In the genomic region with DNA sequence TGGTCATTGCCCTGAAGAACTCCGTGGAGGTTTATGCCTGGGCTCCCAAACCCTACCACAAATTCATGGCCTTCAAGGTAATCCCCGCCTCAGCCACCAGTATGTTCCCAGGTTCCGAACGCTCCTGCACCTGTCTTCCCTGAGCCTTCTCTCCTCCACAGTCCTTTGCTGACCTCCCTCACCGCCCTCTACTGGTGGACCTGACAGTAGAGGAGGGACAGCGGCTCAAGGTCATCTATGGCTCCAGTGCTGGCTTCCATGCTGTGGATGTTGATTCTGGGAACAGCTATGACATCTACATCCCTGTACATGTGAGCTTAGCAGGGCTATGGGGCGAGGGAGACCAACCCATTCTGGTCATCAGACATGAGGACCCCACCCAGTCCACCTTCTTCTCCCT, we compare ENCODE assay signal across 2 mouse cellular contexts.
TF ChIP-seq lines count a peak whose summit lies in the region.

No protein-coding gene starts in this region.

TF ChIP-seq in C2C12, 6 proteins besides CTCF, POLR2A, EP300 and RAD21:
- TF ChIP-seq MYOG (IDR thresholded peaks at IDR 0.05; ENCODE audit: control insufficient read depth, extremely low read depth, insufficient read length) (no peak), MAX (IDR thresholded peaks at IDR 0.05) (no peak), USF1 (IDR thresholded peaks at IDR 0.05; ENCODE audit: low read depth) (no peak), MYOD1 (IDR thresholded peaks at IDR 0.05; ENCODE audit: control insufficient read depth, insufficient read length, low read depth) (no peak), CEBPB (IDR thresholded peaks at IDR 0.05; ENCODE audit: low read depth) (no peak), FOSL1 (IDR thresholded peaks at IDR 0.05; ENCODE audit: insufficient read depth, low read length, poor library complexity, severe bottlenecking) (no peak)

TF ChIP-seq in MEL, 35 proteins besides CTCF, POLR2A, EP300 and RAD21:
- TF ChIP-seq USF1 (IDR thresholded peaks at IDR 0.05; ENCODE audit: low read depth, low read length) (no peak), E2F4 (IDR thresholded peaks at IDR 0.05; ENCODE audit: borderline replicate concordance, low read depth, low read length) (no peak), MAX (IDR thresholded peaks at IDR 0.05; ENCODE audit: low read length) (no peak), ETS1 (IDR thresholded peaks at IDR 0.05; ENCODE audit: low read depth, low read length) (no peak), UBTF (IDR thresholded peaks at IDR 0.05; ENCODE audit: borderline replicate concordance, insufficient read depth, low read depth, low read length) (no peak), MAFK (IDR thresholded peaks at IDR 0.05; ENCODE audit: borderline replicate concordance, low read depth, low read length) (no peak), ELF1 (IDR thresholded peaks at IDR 0.05; ENCODE audit: low read depth, low read length) (no peak), ZMIZ1 (IDR thresholded peaks at IDR 0.05; ENCODE audit: low read depth, low read length) (no peak), CHD1 (IDR thresholded peaks at IDR 0.05; ENCODE audit: low read depth, low read length) (no peak), JUND (IDR thresholded peaks at IDR 0.05; ENCODE audit: low read depth, low read length) (no peak), TBP (IDR thresholded peaks at IDR 0.05; ENCODE audit: low read depth, low read length) (no peak)
